Mouse (Mus musculus) kidney, postnatal 0 days (tissue): ENCODE measurements around the gene Plin5. TPM values are rescaled to one million over a fixed set of nuclear protein-coding genes. Genes with fewer than 3 reads are reported as not detected.

Source experiments
- ATAC-seq: fragments of 200-750 bp; cut with Nextera tagmentation; replicated peaks from 2 replicates; pipeline ENCODE4 v1.8.0; 2017; ENCODE audit warnings: low read depth, moderate number of reproducible peaks, moderate TSS enrichment, moderate library complexity; ENCODE audit not compliant: low FRiP score
- DNase-seq: peaks from one replicate; pipeline ENCODE4 v3.0.0-alpha.2; 2016; ENCODE audit warnings: low spot score
- H3K27ac ChIP-seq: fragments of 300-500 bp; sonication (generic); 2 replicates; pipeline ENCODE4 v1.5.1; 2014; ENCODE audit warnings: mild to moderate bottlenecking
- H3K27me3 ChIP-seq: fragments of 300-500 bp; sonication (generic); 2 replicates; pipeline ENCODE4 v1.6.1; 2014; ENCODE audit warnings: low read length, mixed read lengths; ENCODE audit not compliant: insufficient read depth
- H3K36me3 ChIP-seq: fragments of 300-500 bp; sonication (generic); 2 replicates; pipeline ENCODE4 v1.6.1; 2014; ENCODE audit warnings: low read length, mixed read lengths; ENCODE audit not compliant: insufficient read depth
- H3K4me1 ChIP-seq: fragments of 300-500 bp; sonication (generic); replicated peaks from 2 replicates; pipeline ENCODE4 v1.6.1; 2014; ENCODE audit warnings: antibody characterized with exemption, low read length, mixed read lengths; ENCODE audit not compliant: insufficient read depth
- H3K4me2 ChIP-seq: fragments of 300-500 bp; sonication (generic); 2 replicates; pipeline ENCODE4 v1.6.1; 2014; ENCODE audit warnings: mild to moderate bottlenecking, low read length, moderate library complexity, mixed read lengths
- H3K4me3 ChIP-seq: fragments of 300-500 bp; sonication (generic); replicated peaks from 2 replicates; pipeline ENCODE4 v1.5.1; 2014; ENCODE audit warnings: low read depth, low read length
- H3K9ac ChIP-seq: fragments of 300-500 bp; sonication (generic); 2 replicates; pipeline ENCODE4 v1.6.1; 2014; ENCODE audit warnings: low read depth, low read length
- H3K9me3 ChIP-seq: fragments of 300-500 bp; sonication (generic); replicated peaks from 2 replicates; pipeline ENCODE4 v1.6.1; 2016; ENCODE audit warnings: low read length, inconsistent platforms, mixed read lengths
- CTCF ChIP-seq: IDR thresholded peaks from 2 replicates; pipeline ENCODE4 v1.5.1; 2016; ENCODE audit warnings: antibody characterized with exemption, low read depth, mild to moderate bottlenecking, moderate library complexity
- WGBS: fragments of 180-500 bp; shearing (Covaris S2); extraction: QIAGEN DNeasy Blood & Tissue Kit; methylation state at CpG from one replicate; pipeline ENCODE4 v1.1.7; 2014; 5-methylcytosine and 5-hydroxymethylcytosine counted together
- polyA plus RNA-seq: library from polyadenylated mRNA; unstranded; fragments of >200 nt; fragmentation: Nextera tagmentation; extraction: Ambion mirVana; gene quantifications from 2 replicates; pipeline ENCODE4 v1.2.1, GENCODE M21; 2015

The Plin5 gene
- polyA plus RNA-seq, 1 experiment from 2014 or later = 1.3 TPM

DNA sequence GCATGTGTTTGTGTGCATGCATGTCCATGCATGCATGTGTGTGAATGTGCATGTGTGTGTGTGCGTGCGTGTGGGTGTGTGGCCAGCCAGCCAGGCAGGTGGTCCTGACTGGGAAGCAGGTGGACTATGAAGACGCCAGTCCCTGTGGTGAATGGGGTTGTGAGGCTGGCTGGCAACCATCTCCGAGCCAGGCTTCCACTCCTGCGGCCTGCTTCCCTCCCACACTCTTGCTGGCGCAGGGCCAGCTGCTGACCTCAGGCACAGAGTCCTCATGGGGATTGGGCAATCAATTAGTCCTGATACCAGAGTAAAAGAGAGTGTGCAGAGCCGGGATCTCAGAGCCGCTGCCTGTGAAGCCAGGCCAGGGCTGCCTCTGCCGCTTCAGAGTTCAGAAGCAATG is 36.2 kb upstream of the Plin5 start:
- Histone ChIP-seq H3K4me3 (no peak overlapping the region), H3K4me1 (no peaks in the 10 kb centered on the region), H3K27ac (no peak overlapping the region), H3K4me2 (no peak overlapping the region), H3K9ac (no peak overlapping the region), H3K9me3 (no peaks in the 10 kb centered on the region), H3K27me3 (peaks cover 27% of the 10 kb centered on the region), H3K36me3 (no peaks in the 10 kb centered on the region)
- DNase-seq (peak; percentile 59), ATAC-seq (peak; percentile 70)
- WGBS = 26% methylated on average over 9 of the region's 9 CpGs
- no peak for TF ChIP-seq CTCF

DNA sequence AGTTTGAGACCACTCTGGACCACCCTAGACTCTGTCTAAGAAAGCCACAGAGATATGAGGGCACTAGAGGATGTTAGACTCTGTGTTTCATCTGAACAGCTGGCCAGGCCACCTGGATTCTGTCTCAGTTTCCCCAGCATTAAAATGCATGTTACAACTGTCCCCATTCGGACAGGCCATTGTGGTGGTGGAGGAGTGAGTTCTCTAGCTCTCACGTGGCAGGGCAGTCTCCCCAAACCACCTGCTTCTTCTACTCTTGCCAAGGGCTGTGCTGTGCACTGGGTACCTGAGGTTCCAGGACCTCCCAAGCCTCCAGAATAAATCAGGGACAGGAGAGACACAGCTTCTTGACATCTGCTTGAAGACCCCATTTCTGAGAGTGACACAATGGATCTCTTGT is 32.5 kb upstream of the Plin5 start:
- peaks cover 27% of the 10 kb centered on the region for H3K27me3 ChIP-seq
- ATAC-seq (no peak), DNase-seq (no peak)
- H3K9me3 ChIP-seq = no peaks in the 10 kb centered on the region
- no peak for TF ChIP-seq CTCF
- no peaks in the 10 kb centered on the region for H3K4me1 ChIP-seq
- WGBS = 53% methylated on average over 2 of the region's 2 CpGs
- H3K36me3 ChIP-seq = no peaks in the 10 kb centered on the region
- H3K4me2 ChIP-seq = no peak overlapping the region
- no peak overlapping the region for H3K27ac ChIP-seq
- H3K4me3 ChIP-seq = no peak overlapping the region
- H3K9ac ChIP-seq = no peak overlapping the region

DNA sequence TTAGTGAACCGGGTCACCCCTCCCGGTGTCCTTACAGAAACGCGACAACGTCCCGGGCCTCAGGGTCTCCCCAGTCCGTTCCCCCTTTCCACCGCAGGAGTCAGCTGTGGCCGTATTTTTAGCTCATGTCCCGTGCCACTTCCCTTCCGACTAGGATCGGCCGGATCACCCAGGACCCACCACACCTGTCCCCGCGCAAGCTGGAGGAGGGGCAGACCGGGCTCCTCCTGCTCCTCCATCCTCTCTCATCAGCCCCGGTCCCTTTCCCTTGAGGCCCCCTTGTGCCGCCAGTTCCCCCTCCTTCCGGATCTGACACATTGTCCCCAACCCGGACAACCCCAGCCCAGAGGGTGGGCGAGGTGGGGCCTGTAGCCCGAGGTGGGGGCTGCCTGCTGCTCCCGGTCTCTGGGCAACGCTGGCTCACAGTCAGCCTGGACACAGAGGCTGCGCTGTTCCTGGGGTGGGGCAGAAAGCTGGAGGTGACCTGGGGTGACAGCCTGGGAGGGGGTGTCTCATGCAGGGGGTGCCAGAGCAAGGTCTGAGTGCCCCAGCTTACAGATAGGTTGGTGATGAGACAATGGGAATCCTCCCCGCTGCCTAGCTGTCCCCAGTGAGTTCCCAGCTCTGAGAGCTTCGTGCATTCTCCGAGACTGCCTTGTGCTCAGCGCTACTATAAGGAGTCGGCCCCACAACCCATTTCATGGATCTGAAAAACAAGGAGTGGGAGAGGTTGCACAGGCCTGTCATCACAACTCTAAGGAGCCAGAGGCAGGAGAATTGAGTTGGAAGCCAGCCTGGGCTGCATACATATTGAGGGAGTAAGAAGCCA is 31.6 kb upstream of the Plin5 start:
- no peak for TF ChIP-seq CTCF
- H3K9ac ChIP-seq = 0 out of 2 replicates have a peak overlapping the region, but pooled peaks have one; percentile 27
- peaks cover 28% of the 10 kb centered on the region for H3K27me3 ChIP-seq

DNA sequence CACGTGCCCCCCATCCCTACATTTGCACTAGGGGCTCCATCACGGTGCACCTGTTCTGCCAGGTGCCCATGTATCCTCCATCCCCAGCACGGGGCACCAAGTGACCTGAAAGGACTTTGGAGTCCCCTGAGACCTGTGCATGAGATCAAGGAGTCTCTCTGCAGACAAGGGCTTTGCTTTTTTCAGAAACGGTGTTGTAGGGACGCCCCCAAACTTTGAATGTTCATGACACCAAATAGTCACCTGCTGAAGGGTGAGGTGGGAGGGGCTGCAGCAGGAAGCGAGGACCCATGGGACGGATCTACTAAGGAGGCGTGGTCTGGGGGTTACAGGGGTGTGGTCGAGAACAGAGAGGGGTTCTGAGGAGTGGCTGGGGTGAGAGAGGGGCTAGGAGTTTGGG is 30.9 kb upstream of the Plin5 start:
- 0 out of 2 replicates have a peak overlapping the region, but pooled peaks have one; percentile 7 for H3K4me3 ChIP-seq
- H3K27me3 ChIP-seq = peaks cover 28% of the 10 kb centered on the region
- no peak for TF ChIP-seq CTCF
- no peaks in the 10 kb centered on the region for H3K9me3 ChIP-seq
- no peaks in the 10 kb centered on the region for H3K4me1 ChIP-seq
- no peak for ATAC-seq
- no peak for DNase-seq
- peak overlapping the region; percentile 42 for H3K4me2 ChIP-seq
- H3K9ac ChIP-seq = 0 out of 2 replicates have a peak overlapping the region, but pooled peaks have one; percentile 27
- no peaks in the 10 kb centered on the region for H3K36me3 ChIP-seq
- 23% methylated on average over 9 of the region's 9 CpGs for WGBS
- no peak overlapping the region for H3K27ac ChIP-seq

More for the DNA sequence above, 31.6 kb upstream of the Plin5 start:
- Histone ChIP-seq H3K27ac (no peak overlapping the region), H3K36me3 (no peaks in the 10 kb centered on the region), H3K4me2 (peak overlapping the region; percentile 42), H3K4me1 (no peaks in the 10 kb centered on the region), H3K9me3 (no peaks in the 10 kb centered on the region), H3K4me3 (peak overlapping the region; percentile 7; the same call in 1 of the 2 replicates)
- ATAC-seq (no peak; the same call in 1 of the 2 replicates), DNase-seq (no peak)
- 2% methylated on average over 28 of the region's 30 CpGs for WGBS

DNA sequence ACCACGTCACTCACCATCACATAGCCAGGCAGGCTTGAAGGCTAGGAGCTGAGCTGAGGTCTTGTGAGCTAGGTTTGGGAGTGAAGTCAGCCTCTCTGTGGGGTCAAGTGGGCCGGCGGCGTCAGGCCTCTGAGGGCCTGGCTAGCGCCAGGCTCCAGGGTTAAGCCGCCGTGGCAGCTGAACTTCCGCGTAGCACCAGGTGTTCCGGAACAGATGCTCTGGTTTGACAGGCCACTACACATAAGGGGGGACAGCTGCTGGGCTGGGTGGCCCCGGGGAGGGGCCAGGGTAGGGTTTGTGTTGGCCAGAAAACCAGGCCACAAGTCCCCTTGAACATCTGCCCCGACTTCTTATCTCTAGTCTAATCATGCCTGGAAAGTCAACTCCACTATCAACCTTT is 30.0 kb upstream of the Plin5 start:
- TF ChIP-seq CTCF = no peak
- Histone ChIP-seq H3K4me3 (no peak overlapping the region), H3K36me3 (no peaks in the 10 kb centered on the region), H3K9ac (no peak overlapping the region), H3K27me3 (peaks cover 28% of the 10 kb centered on the region), H3K4me1 (no peaks in the 10 kb centered on the region), H3K4me2 (no peak overlapping the region), H3K9me3 (no peaks in the 10 kb centered on the region), H3K27ac (no peak overlapping the region)
- 45% methylated on average over 12 of the region's 12 CpGs for WGBS
- no peak for ATAC-seq
- DNase-seq = no peak

DNA sequence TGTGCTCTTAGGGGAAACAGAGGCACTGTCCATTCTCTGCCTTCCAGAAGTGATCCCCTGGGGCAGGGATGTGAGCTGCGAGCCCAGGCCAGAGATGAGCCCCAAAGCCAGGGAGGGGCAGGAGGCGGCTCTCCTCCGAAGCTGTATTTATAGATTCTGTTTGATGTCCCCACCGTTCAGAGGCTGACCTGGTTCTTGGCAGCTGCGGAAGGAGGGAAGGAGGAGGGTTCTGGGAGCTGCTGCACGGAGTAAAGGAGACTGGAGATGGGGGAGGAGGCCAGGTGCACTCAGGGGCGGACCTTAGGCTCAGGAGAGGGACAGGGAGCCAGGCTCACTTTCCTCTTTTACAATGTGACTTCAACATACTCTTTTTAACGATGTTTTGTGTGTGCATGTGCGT is 28.7 kb upstream of the Plin5 start:
- Histone ChIP-seq H3K4me3 (no peak overlapping the region), H3K4me1 (peaks cover 8% of the 10 kb centered on the region), H3K27me3 (peaks cover 33% of the 10 kb centered on the region), H3K9me3 (no peaks in the 10 kb centered on the region), H3K4me2 (no peak overlapping the region), H3K27ac (no peak overlapping the region), H3K36me3 (no peaks in the 10 kb centered on the region), H3K9ac (no peak overlapping the region)
- no peak for DNase-seq
- ATAC-seq = no peak
- TF ChIP-seq CTCF = no peak
- 19% methylated on average over 9 of the region's 9 CpGs for WGBS

DNA sequence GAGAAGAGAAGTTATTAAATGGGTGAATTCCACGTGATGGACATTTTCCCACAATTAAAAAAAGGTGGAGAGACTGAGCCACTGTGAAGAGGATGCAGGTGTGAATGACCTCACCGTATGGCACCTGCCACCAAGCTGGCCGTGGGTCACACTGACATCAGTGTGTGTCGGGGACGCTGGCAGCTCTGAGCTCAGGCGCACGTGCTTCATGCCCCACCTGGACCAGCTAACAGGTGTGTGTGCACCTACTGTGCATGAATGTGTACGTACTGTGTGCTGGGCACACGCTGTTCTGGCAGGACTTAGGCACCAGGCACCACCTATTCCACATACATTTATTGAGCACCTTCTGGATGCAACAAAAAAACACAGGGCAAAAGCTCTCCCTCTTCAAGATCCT is 27.1 kb upstream of the Plin5 start:
- Histone ChIP-seq H3K27me3 (peaks cover 31% of the 10 kb centered on the region), H3K9me3 (no peaks in the 10 kb centered on the region), H3K4me1 (peaks cover 14% of the 10 kb centered on the region), H3K27ac (no peak overlapping the region), H3K4me3 (no peak overlapping the region), H3K9ac (no peak overlapping the region), H3K4me2 (no peak overlapping the region), H3K36me3 (no peaks in the 10 kb centered on the region)
- WGBS = 78% methylated on average over 9 of the region's 9 CpGs
- TF ChIP-seq CTCF = no peak
- ATAC-seq (no peak), DNase-seq (no peak)
